Mouse (Mus musculus) bone marrow macrophage, adult 2 months (primary cell): ENCODE measurements around the gene Smim24. TPM values are rescaled to one million over a fixed set of nuclear protein-coding genes. Genes with fewer than 3 reads are reported as not detected.

Source experiments
- H3K27ac ChIP-seq: 2 replicates; pipeline ENCODE4 v1.5.1; 2012; ENCODE audit warnings: low read depth, low read length; ENCODE audit not compliant: insufficient read depth
- H3K4me1 ChIP-seq: 2 replicates; pipeline ENCODE4 v1.6.1; 2012; ENCODE audit warnings: low read length; ENCODE audit not compliant: control insufficient read depth, insufficient read depth
- H3K4me3 ChIP-seq: 2 replicates; pipeline ENCODE4 v1.5.1; 2012; ENCODE audit warnings: mild to moderate bottlenecking, low read length, moderate library complexity; ENCODE audit not compliant: insufficient read depth
- CTCF ChIP-seq: IDR thresholded peaks from 2 replicates; pipeline ENCODE4 v1.5.1; 2012; ENCODE audit warnings: low read depth, mild to moderate bottlenecking, low read length, moderate library complexity
- POLR2A ChIP-seq: IDR thresholded peaks from 2 replicates; pipeline ENCODE4 v1.6.1; 2012; ENCODE audit warnings: mild to moderate bottlenecking, low read depth, low read length, borderline replicate concordance
- polyA plus RNA-seq: library from polyadenylated mRNA; stranded (reverse); fragments of >200 nt; gene quantifications from 2 replicates; pipeline ENCODE4 v1.2.4, GENCODE M21; 2012; ENCODE audit not compliant: missing spikeins, insufficient read depth, insufficient read length

The Smim24 gene
- polyA plus RNA-seq, 1 experiment: 45.5 TPM

DNA sequence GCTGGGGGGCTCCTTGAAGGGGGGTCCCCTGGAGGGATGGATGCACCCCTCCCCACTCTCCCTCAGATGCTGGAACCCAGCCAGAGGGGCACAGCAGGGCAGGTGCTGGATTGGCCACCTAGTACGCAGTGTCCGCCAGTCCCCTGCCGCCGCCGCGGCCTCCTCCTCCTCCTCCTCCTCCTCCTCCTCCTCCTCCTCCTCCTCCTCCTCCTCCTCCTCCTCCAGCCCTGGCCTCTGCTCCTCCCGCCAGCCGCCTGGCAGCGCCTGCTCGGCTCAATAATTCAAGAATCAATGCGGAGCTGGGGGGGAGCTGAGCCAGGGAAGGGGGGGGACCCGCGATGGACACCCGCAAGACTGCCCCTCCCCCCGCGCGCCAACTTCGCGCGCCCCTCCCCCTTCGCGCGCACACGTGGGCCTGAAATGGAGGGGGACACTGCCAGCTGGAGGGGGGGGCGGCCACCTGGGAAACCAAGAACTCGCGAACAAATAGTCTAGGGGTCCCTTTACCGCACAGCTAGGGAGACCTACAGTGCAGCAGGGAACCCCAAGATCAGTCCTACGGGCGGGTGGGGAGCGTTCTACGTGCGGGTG, 33.3 kb downstream of the Smim24 start:
- Histone ChIP-seq H3K4me3 (peak overlapping the region; percentile 74), H3K4me1 (peaks cover 18% of the 10 kb centered on the region), H3K27ac (no peak overlapping the region)
- TF ChIP-seq CTCF: no peak
- TF ChIP-seq POLR2A: no peak

DNA sequence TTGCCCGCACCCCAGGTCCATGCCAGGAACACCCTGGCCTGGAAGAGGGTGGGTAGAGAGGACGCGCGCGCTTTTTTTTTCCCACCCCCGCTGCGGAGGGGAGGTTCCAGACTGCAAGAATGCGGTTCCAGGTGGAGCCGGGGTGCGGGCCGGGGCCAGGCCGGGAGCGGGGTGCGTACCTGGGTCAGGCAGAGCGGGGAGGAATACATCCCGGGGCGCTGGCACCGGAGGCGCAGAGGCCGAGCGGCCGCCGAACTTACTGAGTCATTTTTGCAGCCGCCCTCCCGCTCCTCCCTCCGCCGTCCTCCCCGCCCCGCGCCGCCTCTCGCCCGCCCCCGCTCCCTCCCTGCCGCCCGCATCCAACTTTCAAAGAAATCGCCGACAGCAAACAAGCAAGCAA, 34.0 kb downstream of the Smim24 start:
- Histone ChIP-seq H3K4me1 (peaks cover 24% of the 10 kb centered on the region), H3K27ac (no peak overlapping the region), H3K4me3 (peak overlapping the region; percentile 74)
- no peak for TF ChIP-seq POLR2A
- no peak for TF ChIP-seq CTCF

DNA sequence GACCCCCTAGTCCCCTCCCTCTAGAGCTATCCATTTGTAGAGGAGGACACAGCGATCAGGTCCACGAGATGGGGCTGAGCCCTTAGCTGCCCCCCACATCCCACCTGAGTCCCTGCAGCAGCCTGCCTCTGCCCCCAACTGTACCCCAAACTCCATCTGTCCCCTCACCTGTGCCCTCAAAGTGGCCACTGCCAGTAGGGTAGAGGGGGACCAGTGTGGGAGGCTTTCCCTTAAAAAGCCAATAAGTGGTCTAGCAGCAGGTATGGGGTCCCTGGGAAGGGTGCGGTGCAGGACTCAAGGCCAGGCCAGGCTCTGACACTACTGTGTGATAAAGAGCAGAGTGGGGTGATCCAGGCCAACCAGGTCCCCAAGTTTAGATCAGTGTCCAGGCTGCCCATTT, 34.5 kb downstream of the Smim24 start:
- no peak overlapping the region for H3K27ac ChIP-seq
- no peak for TF ChIP-seq POLR2A
- TF ChIP-seq CTCF: no peak
- peak overlapping the region; percentile 74 for H3K4me3 ChIP-seq
- H3K4me1 ChIP-seq: peaks cover 27% of the 10 kb centered on the region

DNA sequence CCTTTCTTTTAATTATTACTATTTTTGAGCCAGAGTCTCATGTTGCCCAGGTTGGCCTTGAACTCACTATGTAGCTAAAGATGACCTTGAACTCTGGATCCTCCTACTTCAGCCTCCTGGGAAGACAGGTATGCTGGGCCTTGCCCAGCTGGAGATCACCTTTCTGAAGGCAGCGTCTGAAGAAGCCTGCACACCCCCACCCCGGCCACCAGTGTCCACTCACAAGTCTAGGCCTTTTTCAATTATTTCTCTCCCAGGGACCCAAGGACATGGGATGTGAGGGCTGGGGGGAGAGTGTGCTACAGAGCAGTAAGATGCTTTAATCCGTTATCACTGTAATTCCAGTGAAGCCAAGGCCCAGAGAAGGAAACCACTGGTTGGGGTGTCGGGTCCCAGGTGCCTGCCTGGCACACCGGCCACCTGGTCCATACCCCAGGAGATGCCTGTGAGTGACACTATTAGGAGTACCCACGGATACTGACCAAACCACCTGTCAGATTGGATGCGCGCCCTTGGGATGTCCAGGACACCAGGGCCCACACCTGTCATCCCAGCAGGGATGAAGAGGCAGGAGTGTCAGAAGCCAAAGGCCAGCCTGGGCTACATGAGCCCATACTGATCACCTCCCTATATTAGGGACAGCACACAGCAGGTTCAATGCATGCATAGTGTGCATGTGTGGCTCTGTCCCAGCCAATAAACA, 35.1 kb downstream of the Smim24 start:
- Histone ChIP-seq H3K4me1 (peaks cover 30% of the 10 kb centered on the region), H3K4me3 (no peak overlapping the region), H3K27ac (no peak overlapping the region)
- no peak for TF ChIP-seq POLR2A
- no peak for TF ChIP-seq CTCF

DNA sequence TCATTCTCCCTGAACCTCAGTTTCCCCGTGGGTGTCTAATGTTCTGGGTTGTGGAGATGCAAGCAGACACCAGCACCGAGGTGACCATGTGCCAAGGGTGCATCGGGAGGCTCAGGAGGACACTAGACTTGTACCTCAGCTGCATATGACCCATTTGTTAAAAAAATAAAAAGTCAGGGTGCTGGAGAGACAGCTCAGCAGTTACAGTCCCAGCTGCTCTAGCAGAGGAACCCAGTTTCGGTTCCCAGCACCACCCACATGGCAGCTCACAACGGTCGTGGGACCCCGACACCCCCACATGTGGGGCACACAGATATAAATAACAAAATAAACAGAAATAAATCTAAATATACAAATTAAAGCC, 35.6 kb downstream of the Smim24 start:
- Histone ChIP-seq H3K4me3 (no peak overlapping the region), H3K27ac (no peak overlapping the region), H3K4me1 (peaks cover 30% of the 10 kb centered on the region)
- TF ChIP-seq CTCF (no peak), POLR2A (no peak)

DNA sequence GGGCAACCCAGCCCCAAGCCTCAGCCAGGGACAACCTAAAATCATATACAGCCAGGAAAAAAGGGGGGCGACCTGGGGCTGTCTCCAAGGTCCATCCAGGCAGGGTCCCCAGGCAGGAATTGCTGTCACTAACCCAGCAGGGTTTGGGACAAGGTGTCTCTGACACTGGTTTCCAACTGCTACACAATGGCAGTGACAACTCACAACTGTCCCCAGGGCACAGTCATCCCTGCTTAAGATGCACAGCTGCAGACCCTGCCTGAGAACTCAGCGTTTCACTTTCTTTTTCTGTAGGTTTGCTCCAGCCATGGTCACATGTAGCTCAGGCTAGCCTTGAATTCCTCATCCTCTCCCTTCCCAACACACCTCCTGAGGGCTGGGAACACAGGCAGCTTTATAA, 36.2 kb downstream of the Smim24 start:
- Histone ChIP-seq H3K4me3 (no peak overlapping the region; the same call in 1 of the 2 replicates), H3K27ac (no peak overlapping the region), H3K4me1 (peaks cover 30% of the 10 kb centered on the region)
- no peak for TF ChIP-seq CTCF
- TF ChIP-seq POLR2A: 0 out of 2 replicates have a peak, but pooled peaks have one; percentile 26

DNA sequence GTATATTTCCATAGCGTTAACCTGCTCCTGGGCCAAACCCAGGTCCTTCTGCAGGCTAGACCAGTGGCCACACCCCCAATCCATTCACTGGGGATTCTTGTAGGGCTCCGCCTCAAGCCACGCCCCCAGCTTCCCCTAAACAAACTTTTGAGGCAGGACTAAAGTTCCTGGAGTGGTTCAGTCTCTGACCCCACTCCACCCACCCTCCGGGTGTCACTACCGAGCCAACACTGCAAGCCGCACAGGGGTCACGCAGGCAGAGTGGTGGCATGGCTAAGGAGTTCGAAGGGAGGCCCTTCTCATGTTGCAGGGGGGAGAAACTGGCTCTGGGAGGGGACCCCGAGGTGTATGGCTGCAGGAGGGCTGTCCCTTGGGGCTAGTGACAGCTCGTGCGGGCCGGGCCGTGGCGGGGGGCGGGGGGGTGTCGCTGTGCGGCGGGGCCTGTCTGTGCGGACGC, 36.8 kb downstream of the Smim24 start:
- TF ChIP-seq CTCF: no peak
- no peak for TF ChIP-seq POLR2A
- Histone ChIP-seq H3K27ac (peak overlapping the region; percentile 84), H3K4me1 (peaks cover 36% of the 10 kb centered on the region), H3K4me3 (peak overlapping the region; percentile 79)

DNA sequence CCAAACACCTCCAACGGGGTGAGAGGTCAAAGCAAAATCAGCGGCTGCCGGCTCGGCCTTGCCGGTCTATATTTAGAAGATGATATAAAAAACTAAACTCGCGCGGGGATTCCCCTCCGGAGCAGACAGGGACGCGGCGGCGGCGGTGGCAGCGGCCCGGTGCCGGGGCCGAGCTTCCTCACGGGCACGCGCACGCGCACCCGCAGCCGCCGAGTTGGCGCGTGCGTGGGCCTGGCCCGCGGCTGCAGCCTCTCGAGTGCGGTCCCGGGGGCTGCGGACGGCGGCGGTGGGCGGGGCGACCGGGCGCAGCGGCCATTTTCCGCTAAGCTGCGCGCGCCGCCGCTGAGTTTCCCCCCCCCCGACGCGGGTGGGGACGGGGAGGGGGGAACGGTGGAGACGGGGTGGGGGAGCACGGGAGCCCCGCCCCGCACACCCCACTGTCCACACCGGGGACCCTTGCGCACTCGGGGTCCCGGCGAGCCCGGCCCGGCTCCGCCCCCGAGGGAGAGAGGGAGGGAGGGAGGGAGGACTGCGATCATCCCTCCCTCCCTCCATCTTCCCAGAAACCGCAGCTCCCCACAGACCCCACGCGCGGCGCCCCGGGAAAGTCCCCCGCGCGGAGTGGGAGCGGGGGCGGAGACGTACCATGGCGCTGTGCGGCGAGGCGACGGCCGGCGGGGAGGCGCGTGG, 37.4 kb downstream of the Smim24 start:
- TF ChIP-seq POLR2A (no peak), CTCF (no peak)
- H3K27ac ChIP-seq: peak overlapping the region; percentile 84
- peak overlapping the region; percentile 79 for H3K4me3 ChIP-seq
- peaks cover 42% of the 10 kb centered on the region for H3K4me1 ChIP-seq

DNA sequence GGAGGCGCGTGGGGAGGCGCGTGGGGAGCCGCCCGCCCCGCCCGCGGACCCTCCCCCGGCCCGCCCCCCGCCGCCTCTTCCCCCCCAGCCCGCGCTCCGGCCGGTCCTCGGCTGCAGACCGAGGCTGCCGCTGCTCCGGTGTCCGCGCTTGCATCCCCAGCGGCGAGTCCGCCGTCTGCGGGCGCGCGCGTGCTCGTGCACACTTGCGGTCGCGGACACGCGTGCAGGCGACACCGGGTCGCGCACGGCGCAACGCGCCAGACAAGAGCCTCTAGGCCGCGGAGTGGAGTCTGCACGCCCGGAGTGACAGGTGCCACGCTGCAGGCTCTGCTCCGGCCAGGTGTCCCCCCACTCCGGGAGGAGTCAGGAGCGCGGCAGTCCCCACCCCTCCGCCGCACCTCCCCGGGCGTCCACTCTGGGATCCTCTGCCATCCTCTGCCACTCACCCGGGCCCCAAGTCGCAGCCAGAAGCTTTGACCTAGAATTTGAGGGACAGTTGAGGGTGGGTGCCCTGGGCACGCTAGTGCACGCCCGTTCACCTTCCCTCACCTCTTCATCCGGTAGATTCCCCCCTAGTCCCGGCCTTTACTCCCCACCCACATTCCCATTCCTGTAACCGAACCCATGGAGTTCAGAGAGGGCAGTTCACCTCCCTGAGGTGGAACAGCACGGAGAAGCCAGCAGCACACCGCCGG, 38.1 kb downstream of the Smim24 start:
- H3K27ac ChIP-seq: peak overlapping the region; percentile 84
- H3K4me1 ChIP-seq: peaks cover 36% of the 10 kb centered on the region
- TF ChIP-seq CTCF: no peak
- no peak for TF ChIP-seq POLR2A
- peak overlapping the region; percentile 79 for H3K4me3 ChIP-seq
